Mouse (Mus musculus) spleen, adult 2 months (tissue): ENCODE measurements around the gene Hoxd13. TPM values are rescaled to one million over a fixed set of nuclear protein-coding genes. Genes with fewer than 3 reads are reported as not detected.

Experiments
- DNase-seq, 2 experiments: peaks; one replicate each; pipeline versions ENCODE4 v3.0.0 to v3.0.0-alpha.2; 2012 to 2021; ENCODE audit warnings: low spot score in 2 of 2, low read depth in 1 of 2
- H3K27ac ChIP-seq: fragments of 200-500 bp; 2 replicates; pipeline ENCODE4 v1.5.1; 2012; ENCODE audit warnings: low read length, inconsistent platforms; ENCODE audit not compliant: insufficient read depth
- H3K27me3 ChIP-seq: fragments of 200-500 bp; 2 replicates; pipeline ENCODE4 v1.6.1; 2012; ENCODE audit warnings: mild to moderate bottlenecking, moderate library complexity, low read length, inconsistent platforms; ENCODE audit not compliant: control insufficient read depth, insufficient read depth
- H3K36me3 ChIP-seq: fragments of 200-500 bp; 2 replicates; pipeline ENCODE4 v1.6.1; 2012; ENCODE audit warnings: mild to moderate bottlenecking, low read length, inconsistent platforms; ENCODE audit not compliant: control insufficient read depth, insufficient read depth
- H3K4me1 ChIP-seq: fragments of 200-500 bp; 2 replicates; pipeline ENCODE4 v1.6.1; 2011; ENCODE audit warnings: inconsistent platforms; ENCODE audit not compliant: control insufficient read depth, insufficient read depth, insufficient read length
- H3K4me3 ChIP-seq: fragments of 200-500 bp; 2 replicates; pipeline ENCODE4 v1.5.1; 2011; ENCODE audit warnings: mild to moderate bottlenecking, inconsistent platforms; ENCODE audit not compliant: insufficient read depth, insufficient read length; ENCODE audit errors: extremely low read depth
- CTCF ChIP-seq: fragments of 200-500 bp; IDR thresholded peaks from 2 replicates; pipeline ENCODE4 v1.5.1; 2011; ENCODE audit warnings: mild to moderate bottlenecking, inconsistent platforms; ENCODE audit not compliant: insufficient read depth, insufficient read length, insufficient replicate concordance; ENCODE audit errors: extremely low read depth
- POLR2A ChIP-seq: fragments of 200-500 bp; IDR thresholded peaks from 2 replicates; pipeline ENCODE4 v1.6.1; 2011; ENCODE audit warnings: low read depth, low read length, inconsistent platforms
- WGBS: fragments of 180-500 bp; shearing (Covaris S2); methylation state at CpG from one replicate; pipeline ENCODE4 v1.1.7; 2018; 5-methylcytosine and 5-hydroxymethylcytosine counted together
- polyA plus RNA-seq: library from polyadenylated mRNA; depleted of rRNA; stranded (reverse); fragments of >200 nt; gene quantifications from 2 replicates; pipeline ENCODE4 v1.2.3, GENCODE M21; 2012

The Hoxd13 gene
- polyA plus RNA-seq, 1 experiment = not detected

- H3K4me1 ChIP-seq = no peaks in the 10 kb centered on the region
- no peak for DNase-seq
- no peak within 1 kb of the TSS for H3K4me3 ChIP-seq
- no peak within 1 kb of the TSS for H3K27ac ChIP-seq
- WGBS = 10% methylated on average over 56 of the region's 56 CpGs
- TF ChIP-seq POLR2A (no peak), CTCF (no peak)
- peaks cover 59% of the 10 kb centered on the region for H3K27me3 ChIP-seq
- H3K36me3 ChIP-seq = no peaks in the 10 kb centered on the region
Measured at GRCm38 (mm10) chr2:74691022-74691951, 23.2 kb downstream of the Hoxd13 start, which contains the start of gene Hoxd10. Gene Hoxd10, plus strand, starts transcription at chr2:74691924.

- WGBS = 7% methylated on average over 35 of the region's 35 CpGs
- no peak for TF ChIP-seq POLR2A
- no peak for TF ChIP-seq CTCF
- no peak for DNase-seq
- H3K27ac ChIP-seq = no peak overlapping the region
- peaks cover 58% of the 10 kb centered on the region for H3K27me3 ChIP-seq
- no peaks in the 10 kb centered on the region for H3K36me3 ChIP-seq
- no peak overlapping the region for H3K4me3 ChIP-seq
- H3K4me1 ChIP-seq = no peaks in the 10 kb centered on the region
Measured at GRCm38 (mm10) chr2:74691995-74692807, 24.1 kb downstream of the Hoxd13 start.

- Histone ChIP-seq H3K4me1 (peaks cover 2% of the 10 kb centered on the region; the same call in 1 of the 2 replicates), H3K4me3 (no peak overlapping the region), H3K27ac (no peak overlapping the region), H3K36me3 (no peaks in the 10 kb centered on the region), H3K27me3 (peaks cover 58% of the 10 kb centered on the region)
- TF ChIP-seq CTCF (no peak), POLR2A (no peak)
- WGBS = 6% methylated on average over 20 of the region's 20 CpGs
- DNase-seq = no peak
Measured at GRCm38 (mm10) chr2:74692808-74693431, 24.8 kb downstream of the Hoxd13 start.

GRCm38 (mm10) chr2:74693432-74693827 is 25.3 kb downstream of the Hoxd13 start:
- H3K4me3 ChIP-seq = no peak overlapping the region
- H3K36me3 ChIP-seq = no peaks in the 10 kb centered on the region
- 27% methylated on average over 4 of the region's 4 CpGs for WGBS
- no peak for DNase-seq
- H3K27ac ChIP-seq = no peak overlapping the region
- peaks cover 7% of the 10 kb centered on the region; the same call in 1 of the 2 replicates for H3K4me1 ChIP-seq
- peaks cover 61% of the 10 kb centered on the region for H3K27me3 ChIP-seq
- TF ChIP-seq CTCF (no peak), POLR2A (no peak)

GRCm38 (mm10) chr2:74694066-74694465 is 26.0 kb downstream of the Hoxd13 start:
- peaks cover 64% of the 10 kb centered on the region for H3K27me3 ChIP-seq
- no peak for DNase-seq
- H3K4me1 ChIP-seq = peaks cover 9% of the 10 kb centered on the region; the same call in 1 of the 2 replicates
- 6% methylated on average over 16 of the region's 16 CpGs for WGBS
- TF ChIP-seq CTCF (no peak), POLR2A (no peak)
- H3K36me3 ChIP-seq = no peaks in the 10 kb centered on the region
- no peak overlapping the region for H3K27ac ChIP-seq
- H3K4me3 ChIP-seq = no peak overlapping the region

GRCm38 (mm10) chr2:74695383-74695782 is 27.3 kb downstream of the Hoxd13 start:
- DNase-seq = no peak
- no peak overlapping the region for H3K27ac ChIP-seq
- H3K4me3 ChIP-seq = no peak overlapping the region
- no peak for TF ChIP-seq CTCF
- TF ChIP-seq POLR2A = no peak
- no peaks in the 10 kb centered on the region for H3K36me3 ChIP-seq
- 25% methylated on average over 1 of the region's 1 CpGs for whole genome bisulfite sequencing
- peaks cover 61% of the 10 kb centered on the region for H3K27me3 ChIP-seq
- peaks cover 9% of the 10 kb centered on the region; the same call in 1 of the 2 replicates for H3K4me1 ChIP-seq
